Mouse (Mus musculus): ENCODE measurements around the gene Mapk3.
"Not testable (repeated sequence)": the region's sequence is repeated elsewhere in the genome, so short reads cannot be mapped to it uniquely, and the experiment has no call there.

The Mapk3 gene

GRCm38 (mm10) chr7:126759050-126759671 is at the start of gene Mapk3:
TSS of gene Mapk3 (plus strand) at chr7:126759601.
- DNase-seq (ENCODE audit: low spot score), result peak; percentile 52

GRCm38 (mm10) chr7:126710266-126710665 is 49.1 kb upstream of the Mapk3 start:
- DNase-seq (ENCODE audit: low spot score), result no peak

GRCm38 (mm10) chr7:126711910-126712309 is 47.5 kb upstream of the Mapk3 start:
- DNase-seq (ENCODE audit: low spot score), result no peak

- DNase-seq (ENCODE audit: low spot score), result no peak
These were observed 43.7 kb upstream of the Mapk3 start for GRCm38 (mm10) chr7:126715679-126716078.

- no peak for DNase-seq (ENCODE audit: low spot score)
These were observed 41.8 kb upstream of the Mapk3 start for GRCm38 (mm10) chr7:126717566-126717965.

- no peak for DNase-seq (ENCODE audit: low spot score)
These were observed 40.5 kb upstream of the Mapk3 start for GRCm38 (mm10) chr7:126718787-126719337.

GRCm38 (mm10) chr7:126721635-126722034 is 37.8 kb upstream of the Mapk3 start:
- no peak for DNase-seq (ENCODE audit: low spot score)

- DNase-seq (ENCODE audit: low spot score), result no peak
These were observed 34.3 kb upstream of the Mapk3 start for GRCm38 (mm10) chr7:126725077-126725476.

GRCm38 (mm10) chr7:126725667-126726066 is 33.7 kb upstream of the Mapk3 start:
- no peak for DNase-seq (ENCODE audit: low spot score)

- not testable (repeated sequence) for DNase-seq (ENCODE audit: low spot score)
These were observed 29.1 kb upstream of the Mapk3 start for GRCm38 (mm10) chr7:126730256-126730789.

GRCm38 (mm10) chr7:126736122-126736521 is 23.3 kb upstream of the Mapk3 start:
- no peak for DNase-seq (ENCODE audit: low spot score)

- no peak for DNase-seq (ENCODE audit: low spot score)
These were observed 19.9 kb upstream of the Mapk3 start for GRCm38 (mm10) chr7:126739551-126739950.

GRCm38 (mm10) chr7:126740132-126740735 is 19.2 kb upstream of the Mapk3 start:
- DNase-seq (ENCODE audit: low spot score), result no peak

GRCm38 (mm10) chr7:126740977-126741376 is 18.4 kb upstream of the Mapk3 start:
- no peak for DNase-seq (ENCODE audit: low spot score)

GRCm38 (mm10) chr7:126741452-126741851 is 17.9 kb upstream of the Mapk3 start:
- DNase-seq (ENCODE audit: low spot score), result no peak

GRCm38 (mm10) chr7:126741964-126742482 is 17.4 kb upstream of the Mapk3 start:
- DNase-seq (ENCODE audit: low spot score), result no peak

GRCm38 (mm10) chr7:126746066-126746465 is 13.3 kb upstream of the Mapk3 start:
- no peak for DNase-seq (ENCODE audit: low spot score)

GRCm38 (mm10) chr7:126746798-126747197 is 12.6 kb upstream of the Mapk3 start:
- DNase-seq (ENCODE audit: low spot score), result no peak

GRCm38 (mm10) chr7:126748824-126749223 is 10.6 kb upstream of the Mapk3 start:
- no peak for DNase-seq (ENCODE audit: low spot score)

- no peak for DNase-seq (ENCODE audit: low spot score)
These were observed 9.6 kb upstream of the Mapk3 start for GRCm38 (mm10) chr7:126749582-126750343.

GRCm38 (mm10) chr7:126754866-126755265 is 4.5 kb upstream of the Mapk3 start:
- DNase-seq (ENCODE audit: low spot score), result no peak

- no peak for DNase-seq (ENCODE audit: low spot score)
These were observed 862 bp upstream of the Mapk3 start for GRCm38 (mm10) chr7:126758539-126758938.
